Mouse (Mus musculus) limb, embryonic 11.5 days (tissue): ENCODE data around the gene Csk. TPM values are rescaled to one million over a fixed set of nuclear protein-coding genes. Genes with fewer than 3 reads are reported as not detected.

ENCODE experiments used
- ATAC-seq: fragments of 200-750 bp; cut with Nextera tagmentation; 2 replicates; pipeline ENCODE4 v1.8.0; 2017; ENCODE audit warnings: low read depth; ENCODE audit not compliant: insufficient number of reproducible peaks, low FRiP score, low TSS enrichment
- DNase-seq: peaks from one replicate; pipeline ENCODE4 v3.0.0-alpha.2; 2015; ENCODE audit warnings: low spot score
- H3K27ac ChIP-seq: fragments of 300-500 bp; sonication (generic); replicated peaks from 2 replicates; pipeline ENCODE4 v1.5.1; 2014; ENCODE audit warnings: low read depth, mild to moderate bottlenecking, low read length
- H3K27me3 ChIP-seq: fragments of 300-500 bp; sonication (generic); 2 replicates; pipeline ENCODE4 v1.6.1; 2014; ENCODE audit warnings: mild to moderate bottlenecking, low read length, mixed read lengths; ENCODE audit not compliant: control insufficient read depth, insufficient read depth
- H3K36me3 ChIP-seq: fragments of 300-500 bp; sonication (generic); 2 replicates; pipeline ENCODE4 v1.6.1; 2014; ENCODE audit warnings: mild to moderate bottlenecking, low read length, moderate library complexity, mixed read lengths; ENCODE audit not compliant: control insufficient read depth, insufficient read depth
- H3K4me1 ChIP-seq: fragments of 300-500 bp; sonication (generic); 2 replicates; pipeline ENCODE4 v1.6.1; 2014; ENCODE audit warnings: low read length, mixed read lengths; ENCODE audit not compliant: control insufficient read depth, insufficient read depth
- H3K4me2 ChIP-seq: fragments of 300-500 bp; sonication (generic); 2 replicates; pipeline ENCODE4 v1.6.1; 2014; ENCODE audit warnings: low read depth, mild to moderate bottlenecking, moderate library complexity; ENCODE audit not compliant: severe bottlenecking
- H3K4me3 ChIP-seq: fragments of 300-500 bp; sonication (generic); 2 replicates; pipeline ENCODE4 v1.5.1; 2014; ENCODE audit warnings: low read depth, low read length
- H3K9ac ChIP-seq: fragments of 300-500 bp; sonication (generic); 2 replicates; pipeline ENCODE4 v1.6.1; 2014; ENCODE audit warnings: mild to moderate bottlenecking, low read length
- H3K9me3 ChIP-seq: fragments of 300-500 bp; sonication (generic); 2 replicates; pipeline ENCODE4 v1.6.1; 2016; ENCODE audit warnings: low read length; ENCODE audit not compliant: control insufficient read depth
- WGBS: fragments of 180-500 bp; shearing (Covaris S2); extraction: QIAGEN DNeasy Blood & Tissue Kit; methylation state at CpG from one replicate; pipeline ENCODE4 v1.1.7; 2014; 5-methylcytosine and 5-hydroxymethylcytosine counted together
- polyA plus RNA-seq: library from polyadenylated mRNA; unstranded; fragments of >200 nt; fragmentation: Nextera tagmentation; extraction: Ambion mirVana; gene quantifications from 2 replicates; pipeline ENCODE4 v1.2.1, GENCODE M21; 2014

The Csk gene
- polyA plus RNA-seq, 1 experiment from 2014 or later, result 33.7 TPM

DNA sequence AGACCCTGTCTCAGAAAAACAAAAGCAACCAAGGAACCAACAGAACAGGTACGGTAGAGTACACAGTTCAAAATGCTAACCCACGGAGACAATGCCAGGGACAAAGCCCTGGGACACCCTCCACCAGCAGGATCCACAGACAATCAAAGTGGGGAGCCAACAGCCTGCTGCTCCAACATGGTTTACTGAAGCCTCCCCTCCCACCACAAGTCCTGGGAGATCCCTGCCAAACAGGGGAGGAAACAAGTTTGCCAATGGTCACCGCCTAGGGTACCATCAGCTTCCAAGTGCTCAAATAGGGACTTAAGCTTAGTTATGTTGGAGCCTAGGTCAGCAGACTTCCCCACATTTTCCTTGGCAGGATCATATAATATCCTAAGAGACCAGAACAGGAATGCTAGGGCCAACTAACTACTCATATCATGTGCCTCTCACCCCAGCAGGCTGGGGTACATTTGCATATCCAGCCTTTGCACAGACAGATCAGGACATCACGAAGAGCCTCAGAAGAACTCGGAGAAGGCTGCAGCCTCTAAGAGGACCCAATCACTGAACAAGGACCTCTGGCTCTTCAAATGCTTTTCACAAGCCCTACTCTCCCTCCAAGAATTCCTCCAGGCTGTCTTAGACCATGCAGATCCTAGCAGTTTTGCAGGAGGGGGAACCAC is 13.6 kb downstream of the Csk start:
- Histone ChIP-seq H3K27ac (peak overlapping the region; percentile 91), H3K9ac (peak overlapping the region; percentile 2; the same call in 1 of the 2 replicates), H3K9me3 (no peaks in the 10 kb centered on the region), H3K36me3 (no peaks in the 10 kb centered on the region), H3K4me1 (peaks cover 62% of the 10 kb centered on the region), H3K4me3 (no peak overlapping the region), H3K4me2 (peak overlapping the region; percentile 41), H3K27me3 (no peaks in the 10 kb centered on the region)
- DNase-seq (no peak), ATAC-seq (no peak)
- WGBS, result 81% methylated on average over 5 of the region's 5 CpGs

DNA sequence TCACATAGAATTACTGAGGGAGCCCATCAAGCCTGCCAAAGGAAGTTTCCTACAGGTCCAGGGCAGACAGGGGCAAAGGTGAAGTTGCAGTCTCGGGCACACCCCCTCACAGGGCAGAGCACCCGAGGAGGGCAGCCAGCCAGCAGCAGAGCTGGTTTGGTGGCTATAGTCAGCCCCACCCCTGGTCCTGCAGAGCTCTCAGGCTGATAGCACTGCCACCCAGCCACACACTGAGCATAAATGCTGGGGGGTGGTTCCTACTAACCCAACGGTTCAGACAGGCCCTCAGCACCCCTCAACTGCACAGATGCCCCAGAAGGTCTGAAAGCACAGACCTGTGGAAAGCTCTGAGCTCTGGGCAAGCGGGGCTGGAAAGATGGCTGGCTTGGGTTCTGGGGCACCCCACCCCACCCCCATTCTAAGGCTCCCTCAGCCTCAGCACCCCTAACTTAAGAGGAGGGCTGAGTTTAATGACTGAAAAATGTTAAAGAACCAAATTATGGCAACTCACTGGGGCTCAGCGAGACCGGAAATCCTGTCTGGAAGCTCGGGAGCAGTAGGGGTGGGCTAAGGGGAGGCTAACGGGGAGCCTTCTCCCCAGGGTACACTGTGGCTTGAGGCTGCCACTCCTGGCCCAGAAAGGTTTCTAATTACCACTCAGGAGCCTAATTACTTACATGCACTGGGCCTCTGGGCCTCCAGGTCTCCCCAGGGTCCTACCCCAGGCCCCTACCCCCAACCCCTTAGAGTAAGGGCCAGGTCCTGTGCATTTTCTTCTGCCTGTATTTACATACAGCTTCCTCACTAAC is 14.6 kb downstream of the Csk start:
- DNase-seq (no peak), ATAC-seq (0 out of 2 replicates have a peak, but pooled peaks have one; percentile 19)
- H3K9ac ChIP-seq, result peak overlapping the region; percentile 45
- H3K36me3 ChIP-seq, result no peaks in the 10 kb centered on the region; the same call in 1 of the 2 replicates
- H3K27me3 ChIP-seq, result no peaks in the 10 kb centered on the region
- H3K4me1 ChIP-seq, result peaks cover 58% of the 10 kb centered on the region
- peak overlapping the region; percentile 41 for H3K4me2 ChIP-seq
- no peaks in the 10 kb centered on the region for H3K9me3 ChIP-seq
- peak overlapping the region; percentile 15; the same call in 1 of the 2 replicates for H3K4me3 ChIP-seq
- H3K27ac ChIP-seq, result peak overlapping the region; percentile 91
- WGBS, result 22% methylated on average over 8 of the region's 8 CpGs

DNA sequence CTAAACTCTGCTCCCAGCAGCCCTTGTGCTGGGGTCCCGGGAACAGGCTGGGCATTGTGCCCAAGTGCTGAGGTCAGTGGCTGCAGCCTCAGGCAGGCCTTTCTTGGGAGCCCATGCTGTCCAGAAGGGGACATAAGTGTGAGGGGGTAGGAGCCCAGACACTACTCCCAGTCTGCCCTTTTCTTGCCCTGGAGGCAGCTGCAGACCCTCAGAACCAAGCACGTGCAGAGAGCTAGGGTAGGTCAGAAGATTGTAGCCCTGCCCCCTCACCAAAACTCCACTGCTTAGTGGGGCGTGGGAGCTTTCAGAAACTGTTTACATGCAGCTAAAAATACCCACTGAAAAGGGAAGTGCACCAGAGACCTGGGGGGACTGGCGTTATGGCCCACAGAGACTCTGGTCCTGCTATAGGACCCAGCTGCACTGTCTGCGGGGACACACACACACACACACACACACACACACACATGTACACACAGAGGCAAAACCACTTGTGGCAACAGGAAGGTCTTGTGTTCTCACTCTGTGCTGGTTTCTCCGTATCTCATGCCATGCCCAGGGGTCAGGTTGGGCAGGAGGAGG is 15.6 kb downstream of the Csk start:
- Histone ChIP-seq H3K4me3 (no peak overlapping the region), H3K9me3 (no peaks in the 10 kb centered on the region), H3K36me3 (no peaks in the 10 kb centered on the region; the same call in 1 of the 2 replicates), H3K27me3 (no peaks in the 10 kb centered on the region), H3K9ac (no peak overlapping the region; the same call in 1 of the 2 replicates), H3K4me2 (peak overlapping the region; percentile 41; the same call in 1 of the 2 replicates), H3K27ac (peak overlapping the region; percentile 91), H3K4me1 (peaks cover 51% of the 10 kb centered on the region)
- ATAC-seq (no peak), DNase-seq (no peak)
- 46% methylated on average over 6 of the region's 6 CpGs for WGBS

DNA sequence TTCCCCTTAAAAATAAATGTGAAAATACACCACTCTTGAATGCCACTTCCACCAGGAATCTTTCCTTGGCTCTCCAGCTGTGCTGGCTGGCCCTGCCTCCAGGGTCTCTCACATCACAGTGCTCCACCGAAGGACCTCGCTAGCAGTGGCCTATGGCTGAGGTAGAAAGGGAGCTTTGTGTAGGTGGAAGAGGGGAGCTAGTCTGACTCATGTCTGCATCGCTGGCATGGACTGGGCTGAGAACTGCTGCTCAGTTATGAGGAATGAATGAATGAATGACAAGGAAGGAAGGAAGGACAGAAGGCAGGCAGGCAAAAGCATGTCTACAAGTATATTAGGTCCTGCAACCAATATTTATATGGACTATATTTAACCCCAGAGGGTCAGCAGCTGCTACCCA is 16.2 kb downstream of the Csk start:
- Histone ChIP-seq H3K9me3 (no peaks in the 10 kb centered on the region), H3K4me1 (peaks cover 51% of the 10 kb centered on the region), H3K27ac (peak overlapping the region; percentile 91), H3K36me3 (no peaks in the 10 kb centered on the region; the same call in 1 of the 2 replicates), H3K27me3 (no peaks in the 10 kb centered on the region), H3K4me2 (peak overlapping the region; percentile 10; the same call in 1 of the 2 replicates), H3K9ac (no peak overlapping the region), H3K4me3 (no peak overlapping the region)
- no peak for DNase-seq
- ATAC-seq, result no peak
- 79% methylated on average over 3 of the region's 3 CpGs for WGBS

DNA sequence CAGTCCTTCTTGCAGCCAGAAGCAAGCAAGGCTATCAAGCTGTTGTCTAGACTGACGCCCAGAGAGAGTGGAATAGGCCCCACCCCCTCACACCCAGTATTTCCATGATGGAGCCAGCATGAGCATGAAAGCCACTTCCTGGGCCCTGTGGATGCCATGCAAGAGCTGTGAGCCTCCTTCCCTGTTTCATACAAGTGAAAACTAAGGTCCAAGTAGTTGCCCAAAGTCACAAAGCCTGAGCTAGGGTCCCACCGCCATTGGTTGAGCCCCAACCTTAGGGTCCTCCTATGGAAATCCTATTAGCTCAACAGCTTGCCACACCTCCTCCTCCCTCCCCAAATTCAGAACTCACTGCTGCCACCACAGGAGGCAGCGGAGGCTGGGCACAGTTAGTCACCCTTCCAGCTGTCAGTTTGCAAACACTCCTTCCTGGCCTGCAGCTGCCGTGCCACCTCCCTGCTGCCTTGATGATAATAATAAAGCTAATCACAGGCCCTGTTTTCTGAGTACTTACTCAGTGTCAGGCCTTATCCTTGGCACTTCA is 19.9 kb downstream of the Csk start:
- Histone ChIP-seq H3K27ac (no peak overlapping the region), H3K9me3 (no peaks in the 10 kb centered on the region), H3K4me1 (peaks cover 17% of the 10 kb centered on the region), H3K9ac (no peak overlapping the region), H3K27me3 (no peaks in the 10 kb centered on the region), H3K36me3 (peaks cover 21% of the 10 kb centered on the region), H3K4me3 (no peak overlapping the region), H3K4me2 (no peak overlapping the region)
- no peak for ATAC-seq
- WGBS, result 44% methylated on average over 4 of the region's 4 CpGs
- DNase-seq, result no peak

DNA sequence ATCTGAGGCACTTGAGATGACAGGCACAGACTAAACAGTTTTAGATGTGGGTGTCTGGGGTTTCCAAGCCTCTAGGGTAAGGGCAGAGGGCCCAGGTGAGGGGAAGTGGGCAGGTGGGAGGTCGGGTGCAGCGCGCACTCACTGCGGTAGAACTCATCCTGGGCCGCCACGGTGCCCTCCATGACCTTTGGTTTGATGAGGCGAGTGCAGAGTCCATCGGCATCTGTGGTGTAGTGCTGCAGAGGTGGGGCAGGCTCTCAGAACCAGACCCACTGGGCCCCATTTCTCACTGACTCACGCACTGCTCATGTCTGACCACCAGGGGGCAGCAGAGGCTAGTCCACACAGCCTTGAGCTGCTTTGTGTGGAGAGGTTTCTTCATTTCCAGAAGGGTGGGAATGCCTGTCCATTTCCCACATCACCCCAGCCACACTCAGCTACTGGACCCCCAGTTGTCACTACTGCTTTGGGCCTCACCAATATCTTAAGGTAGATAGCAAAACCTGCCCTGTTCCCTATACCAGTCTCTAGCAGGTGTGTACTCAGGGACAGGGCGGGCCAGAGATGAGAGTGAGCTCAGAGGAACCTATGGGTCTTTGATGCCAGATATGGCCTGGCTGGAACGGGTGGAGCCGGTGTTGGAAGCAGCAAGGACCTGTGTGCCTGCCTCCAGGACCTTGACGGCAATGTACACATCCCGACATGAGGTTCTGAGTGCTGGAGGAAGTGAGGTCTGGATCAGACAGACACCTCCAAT is 24.1 kb downstream of the Csk start:
- Histone ChIP-seq H3K27ac (no peak overlapping the region), H3K4me3 (no peak overlapping the region), H3K36me3 (peaks cover 35% of the 10 kb centered on the region), H3K9me3 (no peaks in the 10 kb centered on the region), H3K9ac (no peak overlapping the region), H3K27me3 (no peaks in the 10 kb centered on the region), H3K4me2 (no peak overlapping the region), H3K4me1 (0 out of 2 replicates have a peak, but pooled peaks cover 3% of the 10 kb centered on the region)
- WGBS, result 66% methylated on average over 14 of the region's 14 CpGs
- ATAC-seq (peak; percentile 44; the same call in 1 of the 2 replicates), DNase-seq (peak; percentile 87)

DNA sequence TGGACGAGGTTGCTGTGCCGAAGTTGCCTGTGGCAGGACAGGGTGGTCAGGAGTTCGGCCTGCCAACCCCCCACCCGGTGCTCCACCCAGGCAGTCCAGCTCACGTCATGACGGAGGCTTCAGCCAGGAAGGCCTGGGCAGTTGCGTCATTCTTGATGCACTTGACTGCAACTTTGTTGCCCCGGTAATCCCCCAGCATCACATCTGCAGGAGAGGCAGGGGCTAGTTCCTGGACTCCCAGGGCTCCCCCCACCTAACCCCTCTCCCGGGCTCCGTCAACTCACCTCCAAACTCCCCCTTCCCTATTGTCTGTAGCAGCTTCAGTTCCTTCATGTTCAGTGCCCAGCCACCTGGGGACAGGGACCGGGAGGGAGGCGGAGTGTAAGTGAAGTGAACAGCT is 24.7 kb downstream of the Csk start:
- Histone ChIP-seq H3K4me3 (no peak overlapping the region), H3K4me2 (no peak overlapping the region), H3K36me3 (peaks cover 35% of the 10 kb centered on the region), H3K27ac (no peak overlapping the region), H3K27me3 (no peaks in the 10 kb centered on the region), H3K9ac (no peak overlapping the region), H3K9me3 (no peaks in the 10 kb centered on the region), H3K4me1 (no peaks in the 10 kb centered on the region)
- DNase-seq, result no peak
- WGBS, result 95% methylated on average over 12 of the region's 12 CpGs
- ATAC-seq, result no peak
